Mouse (Mus musculus) mesoderm, embryonic 11.5 days (tissue): Measurements from ENCODE around the gene Gpr162.
"Not testable (repeated sequence)": the region's sequence is repeated elsewhere in the genome, so short reads cannot be mapped to it uniquely, and the experiment has no call there.

Experiments used
- DNase-seq: peaks from one replicate; pipeline ENCODE4 v3.0.0-alpha.2; 2012; ENCODE audit warnings: low read depth, low spot score

The Gpr162 gene

DNA sequence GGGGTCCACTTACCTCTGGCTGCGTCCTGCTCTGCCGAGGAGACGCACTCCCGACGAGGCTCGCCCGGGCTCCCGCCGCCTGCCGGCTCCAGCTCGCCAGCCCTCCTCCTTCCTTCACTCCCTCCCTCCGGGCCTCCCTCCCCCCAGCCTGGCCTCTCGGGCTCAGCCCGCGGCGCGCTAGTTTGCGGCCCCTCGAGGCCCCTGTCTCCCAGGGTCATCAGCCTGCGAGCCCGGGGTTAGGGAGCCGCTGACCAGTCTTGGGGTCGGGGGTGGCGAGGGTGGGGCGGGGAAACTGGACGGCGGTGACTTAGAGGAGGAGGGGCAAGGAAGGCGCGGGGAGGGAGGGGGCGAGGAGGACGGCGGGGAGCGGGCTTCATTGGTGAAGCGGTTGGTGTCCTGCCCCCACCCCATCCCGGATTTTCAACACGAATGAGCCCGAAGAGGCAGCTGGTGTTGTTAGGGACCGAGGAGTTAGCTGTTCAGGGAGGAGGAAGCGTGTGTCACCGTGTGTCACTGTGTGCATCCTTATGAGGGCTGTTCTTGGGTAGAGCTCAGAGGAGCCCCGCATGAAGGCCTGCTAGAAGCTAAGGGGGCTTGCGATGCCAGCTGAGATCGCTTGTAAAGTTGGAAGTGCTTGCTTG is at the start of gene Gpr162:
TSS of gene Gpr162 (minus strand) at position 326 of the 641 bp plus-strand sequence.
- peak; percentile 70 for DNase-seq

DNA sequence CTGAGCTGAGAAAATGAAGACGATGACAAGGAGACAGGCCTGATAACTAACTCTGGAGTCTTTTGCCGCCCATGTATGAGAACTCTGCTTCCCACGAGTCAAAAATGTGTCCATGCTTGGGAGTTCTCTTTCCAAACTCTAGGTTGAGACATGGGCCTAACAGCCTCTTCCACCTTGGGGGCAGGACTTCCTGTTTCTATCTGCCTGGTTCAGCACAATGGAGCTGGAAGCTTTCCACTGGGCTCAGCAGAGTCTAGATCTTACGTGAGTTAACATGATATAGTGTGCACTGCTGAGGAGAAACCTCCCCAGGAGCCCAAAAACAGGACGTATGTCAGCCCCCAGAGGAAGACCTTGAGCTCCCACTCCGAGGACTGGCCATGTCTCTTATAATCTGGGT is 49.4 kb upstream of the Gpr162 start:
- no peak for DNase-seq

DNA sequence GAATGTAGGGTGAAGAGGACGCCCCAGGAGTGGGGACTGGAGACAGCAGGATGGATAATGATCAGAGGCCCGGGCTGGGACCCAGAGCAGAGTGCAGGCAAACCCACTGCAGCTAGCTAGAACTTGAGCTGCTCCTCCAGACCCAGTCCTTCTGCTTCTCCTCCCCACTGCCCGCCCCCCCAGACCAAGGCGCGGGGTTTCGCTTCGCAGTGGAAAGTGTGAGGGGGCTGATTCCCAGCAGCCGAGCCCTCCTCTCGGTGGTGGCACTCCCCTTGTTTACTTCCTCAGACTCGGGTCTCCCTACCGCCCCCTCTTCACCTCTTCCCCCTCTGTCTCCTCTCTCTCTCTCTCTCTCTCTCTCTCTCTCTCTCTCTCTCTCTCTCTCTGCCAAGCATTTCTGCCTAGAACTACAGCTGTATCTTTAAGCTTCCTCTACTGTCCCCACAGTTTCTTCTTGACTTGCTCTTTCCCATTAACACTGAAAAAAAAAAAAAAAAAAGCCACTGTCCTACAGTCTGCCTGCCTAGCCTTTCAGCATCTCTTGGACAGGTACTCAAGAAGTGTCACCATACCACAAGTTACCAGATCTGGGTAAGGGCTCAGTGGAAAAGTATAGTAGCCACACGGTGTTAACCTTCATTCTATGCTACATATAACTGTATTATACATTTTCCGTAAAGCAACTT is 47.9 kb upstream of the Gpr162 start, which contains the start of gene Lag3:
TSS of gene Lag3 (minus strand) at position 173 of the 686 bp plus-strand sequence.
- DNase-seq = no peak

DNA sequence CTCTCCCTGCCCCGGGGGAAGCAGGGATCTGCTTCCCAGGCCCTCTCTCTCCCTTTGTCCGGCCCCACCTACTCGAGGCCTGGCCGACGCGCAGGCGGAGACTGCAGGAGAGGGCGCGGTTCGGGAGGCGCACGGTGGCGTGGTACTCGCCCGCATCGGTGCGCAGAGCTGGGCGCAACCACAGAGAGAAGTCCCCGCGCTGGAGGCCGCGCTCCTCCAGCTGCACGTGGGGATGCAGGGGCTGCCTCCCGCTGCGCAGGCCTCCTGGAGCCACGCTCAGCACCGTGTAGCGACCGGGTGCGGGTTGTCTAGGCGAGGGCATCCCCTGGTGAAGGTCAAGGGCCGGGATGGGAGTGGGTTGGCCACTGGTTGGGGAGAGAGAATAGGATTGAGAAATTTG is 46.2 kb upstream of the Gpr162 start:
- DNase-seq = no peak

DNA sequence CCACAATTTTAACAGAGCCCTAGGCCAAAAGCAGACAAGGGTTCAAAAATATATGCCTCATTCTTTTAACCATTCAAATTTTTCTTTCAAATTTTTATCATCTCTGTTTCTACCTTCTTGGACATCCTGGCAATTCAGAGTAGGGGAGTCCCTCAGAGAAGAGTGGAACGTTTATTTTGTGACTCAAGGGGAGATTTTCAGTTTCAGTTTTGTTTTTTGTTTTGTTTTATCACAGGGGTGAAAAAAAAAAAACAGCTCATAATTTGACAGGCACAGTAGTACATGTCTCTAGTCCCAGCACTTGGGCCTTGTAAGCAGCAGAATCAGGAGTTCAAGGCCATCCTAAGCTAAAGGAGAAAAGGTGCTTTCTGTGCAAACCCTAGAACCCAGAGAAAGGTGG is 44.0 kb upstream of the Gpr162 start:
- DNase-seq = no peak

DNA sequence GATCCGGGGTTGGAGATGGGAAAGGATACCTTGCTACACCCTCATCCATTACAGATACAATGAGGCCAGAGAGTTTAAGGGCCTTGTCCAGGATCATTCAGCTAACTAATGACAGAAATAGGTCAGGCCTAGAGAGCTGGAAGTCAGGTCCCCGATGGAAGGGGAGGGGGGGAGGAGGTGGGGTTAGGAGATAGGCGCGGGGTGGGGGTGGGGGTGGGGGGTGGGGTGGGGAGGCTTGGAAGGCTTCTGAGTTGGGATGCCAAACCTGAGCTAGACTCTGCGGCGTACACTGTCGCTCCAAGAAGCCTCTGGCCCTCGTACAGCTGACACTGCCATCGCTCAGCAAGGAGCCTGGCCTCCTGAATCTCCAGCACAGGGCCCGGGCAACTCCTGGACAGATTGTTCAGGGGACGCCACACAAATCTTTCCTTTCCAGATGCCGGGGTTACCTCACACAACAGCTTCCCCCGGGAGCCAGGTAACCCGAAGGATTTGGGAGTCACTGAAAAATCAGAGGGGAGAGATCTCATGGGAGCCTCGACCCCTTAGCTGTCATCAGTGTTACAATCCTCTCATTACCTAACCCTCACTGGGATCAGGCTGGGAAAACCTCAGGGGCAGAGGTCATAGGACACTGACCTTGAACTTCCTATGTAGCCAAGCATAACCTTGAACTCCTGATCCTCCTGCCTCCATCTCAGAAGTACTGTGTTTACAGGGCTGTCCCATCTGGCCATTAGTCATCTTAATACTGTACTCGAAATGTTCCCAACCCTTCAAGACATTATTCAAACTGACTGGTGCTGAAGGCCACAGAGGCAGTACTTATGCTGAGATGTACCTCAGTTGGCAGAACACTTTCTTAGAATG is 41.4 kb upstream of the Gpr162 start:
- DNase-seq = no peak

DNA sequence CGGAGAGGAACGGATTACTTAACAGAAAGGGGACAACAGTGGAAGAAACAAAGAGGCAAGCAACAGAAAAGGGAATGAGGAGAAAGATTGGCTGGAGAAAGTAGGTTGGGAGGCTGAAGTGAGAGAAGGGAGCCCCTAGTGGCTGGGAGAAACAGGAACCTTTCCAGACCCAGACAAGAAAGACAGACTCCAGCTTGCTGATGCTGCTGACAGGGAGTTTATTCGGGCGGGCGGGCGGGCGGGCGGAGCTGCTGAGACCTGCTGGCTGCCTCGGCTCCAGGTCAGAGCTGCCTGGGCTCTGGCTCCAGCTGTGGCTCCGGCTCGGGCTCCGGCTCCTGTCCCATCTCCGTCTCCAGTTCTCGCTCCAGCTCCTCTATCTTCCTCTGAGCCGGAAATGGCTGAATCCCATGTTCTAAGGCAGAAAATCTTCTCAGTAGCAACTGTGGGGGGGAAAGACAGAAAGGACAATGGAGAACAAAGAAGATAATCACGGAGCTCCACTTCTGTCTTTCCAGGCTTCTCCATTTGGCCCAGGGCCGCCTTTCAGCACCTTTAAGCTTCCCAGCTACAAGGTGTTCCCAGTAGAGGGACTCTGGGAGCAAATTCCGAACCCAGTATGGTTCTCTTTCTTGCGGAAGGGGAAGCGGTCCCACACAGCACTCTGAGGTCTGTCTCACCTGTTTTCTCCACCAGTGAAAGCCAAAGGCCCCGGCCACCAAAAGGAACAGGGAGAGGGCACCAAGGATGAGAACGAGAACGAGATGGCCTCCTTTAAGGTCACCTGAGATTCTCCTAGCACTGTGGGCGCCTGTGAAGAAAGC is 40.6 kb upstream of the Gpr162 start:
- peak; percentile 85 for DNase-seq

DNA sequence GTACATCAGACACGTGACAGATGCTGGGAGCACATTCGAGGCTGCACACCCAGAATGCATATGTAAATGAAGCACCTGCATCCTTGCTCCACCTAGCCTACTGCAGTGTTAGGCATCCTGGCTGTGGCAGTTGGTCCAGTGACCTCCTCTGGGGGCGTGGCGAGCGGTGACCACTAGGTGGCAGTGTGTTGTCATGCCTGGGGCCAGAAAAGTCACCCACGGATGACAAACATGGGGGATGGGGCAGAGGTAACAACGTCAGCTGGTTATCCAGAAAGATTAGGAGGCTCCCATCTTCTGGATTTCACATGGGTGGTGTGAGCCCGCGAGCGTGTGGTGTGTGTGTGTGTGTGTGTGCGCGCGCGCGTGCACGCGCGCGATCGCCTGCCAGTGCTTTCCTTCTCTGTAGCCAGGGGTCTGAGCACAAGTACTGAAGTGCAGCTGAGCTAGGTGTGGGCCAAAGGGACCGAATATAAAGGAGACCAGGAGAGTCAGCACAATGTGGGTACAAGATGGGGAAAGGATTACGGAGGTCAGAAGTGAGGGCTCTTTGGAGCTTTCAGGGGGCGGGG is 39.9 kb upstream of the Gpr162 start:
- peak; percentile 94 for DNase-seq

DNA sequence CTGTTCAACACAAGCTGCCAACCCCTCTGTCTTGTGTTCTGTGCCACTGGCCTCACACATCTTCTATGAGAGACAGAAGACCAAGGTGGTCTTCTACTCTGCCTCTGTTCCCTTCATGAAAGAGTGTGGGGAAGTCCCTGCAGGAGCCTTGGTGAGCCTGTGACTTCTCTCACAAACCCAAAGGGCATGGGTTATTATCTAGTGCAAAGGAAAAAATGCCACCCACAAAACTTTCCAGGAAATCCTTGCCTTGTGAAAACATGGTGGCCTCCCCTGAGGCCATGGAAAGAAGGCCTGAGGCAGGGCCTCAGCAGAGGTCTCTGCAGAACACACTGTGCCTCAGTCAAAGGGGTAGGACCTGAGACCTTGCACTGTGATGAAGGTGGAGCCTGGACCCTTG is 38.1 kb upstream of the Gpr162 start:
- no peak for DNase-seq

DNA sequence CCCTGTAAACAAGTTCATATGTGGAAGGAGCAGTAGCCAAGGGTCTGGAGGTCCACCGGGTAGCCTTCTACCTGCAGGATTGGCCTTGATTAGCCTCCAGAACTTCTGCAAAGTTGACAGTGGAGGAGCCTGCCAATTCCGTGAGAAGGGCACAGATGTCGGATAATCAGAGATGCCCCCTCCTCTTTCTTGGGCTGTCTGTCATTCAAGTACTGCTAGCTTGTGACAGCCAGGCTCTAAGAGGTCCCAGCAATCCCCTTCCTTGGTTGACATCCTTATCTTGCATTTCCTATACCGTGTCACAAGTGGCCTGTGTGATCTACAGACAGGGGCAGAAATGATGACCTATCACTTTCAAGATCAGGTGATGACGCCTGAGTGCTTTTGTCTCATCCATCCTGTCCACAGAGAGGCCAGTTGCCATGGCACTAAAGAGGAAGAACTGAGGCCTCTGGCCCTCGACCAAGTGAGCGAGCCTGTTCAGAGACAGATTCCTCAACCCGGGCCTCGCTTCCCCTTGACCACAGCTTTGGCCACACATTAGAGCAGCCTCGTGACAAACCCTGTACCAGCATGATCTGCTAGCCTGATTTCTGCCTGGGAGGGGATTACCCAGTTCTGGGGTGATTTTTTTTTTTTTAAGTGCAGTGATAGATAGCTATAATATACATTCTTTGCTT is 37.2 kb upstream of the Gpr162 start:
- DNase-seq = no peak

DNA sequence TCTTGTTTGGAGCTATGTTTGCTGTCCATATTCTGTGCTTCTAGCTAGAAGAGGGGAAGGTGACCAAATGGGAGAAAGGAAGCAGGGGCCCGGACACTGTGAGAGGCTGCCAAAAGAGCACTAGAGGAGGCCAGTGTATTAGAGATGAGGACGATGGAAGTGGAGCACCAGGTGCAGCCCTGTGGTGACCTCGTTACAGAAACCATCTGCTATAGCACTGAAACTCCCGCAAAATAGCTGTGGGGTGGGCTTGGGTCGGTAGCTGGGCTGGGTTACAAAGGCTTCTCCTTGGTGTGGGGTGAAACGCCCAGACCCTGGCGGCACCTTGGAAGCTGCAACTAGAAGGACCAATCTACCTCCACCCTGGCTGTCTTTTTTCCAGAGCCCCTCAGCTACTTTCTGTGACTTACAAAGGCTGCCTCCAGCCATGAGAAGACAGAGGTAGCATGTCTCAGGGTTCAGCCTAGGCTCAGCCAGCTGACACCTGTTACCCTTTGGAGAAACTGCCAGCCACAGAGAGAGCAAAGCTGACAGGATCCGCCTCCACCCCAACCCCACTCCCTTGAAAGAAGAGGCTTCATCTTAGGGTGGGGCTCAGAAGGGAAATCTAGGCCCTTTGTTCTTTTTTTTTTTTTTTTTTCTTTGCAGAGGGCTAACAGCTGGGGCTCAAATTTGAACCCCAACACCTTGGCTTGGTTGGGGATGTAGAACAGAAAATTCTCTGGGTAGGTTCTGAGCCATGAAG is 36.4 kb upstream of the Gpr162 start:
- no peak for DNase-seq

DNA sequence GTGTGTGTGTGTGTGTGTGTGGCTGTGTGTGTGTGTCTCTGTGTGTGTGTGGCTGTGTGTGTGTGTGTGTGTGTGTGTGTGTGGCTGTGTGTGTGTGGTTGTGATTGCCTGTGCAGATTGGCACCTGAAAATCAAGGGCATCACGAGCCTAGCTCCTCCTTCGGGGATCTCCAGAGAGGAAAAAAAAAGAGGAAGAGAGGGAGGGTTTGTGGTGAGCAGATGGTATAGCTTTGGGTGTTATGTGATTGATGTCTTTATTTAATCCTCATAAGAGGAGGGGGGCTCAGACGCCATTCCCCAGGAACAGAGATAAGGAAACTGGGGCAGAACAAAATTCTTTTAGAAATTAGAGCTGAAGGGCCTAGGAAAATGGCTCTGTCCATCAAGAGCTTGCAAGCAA is 34.6 kb upstream of the Gpr162 start:
- no peak for DNase-seq

DNA sequence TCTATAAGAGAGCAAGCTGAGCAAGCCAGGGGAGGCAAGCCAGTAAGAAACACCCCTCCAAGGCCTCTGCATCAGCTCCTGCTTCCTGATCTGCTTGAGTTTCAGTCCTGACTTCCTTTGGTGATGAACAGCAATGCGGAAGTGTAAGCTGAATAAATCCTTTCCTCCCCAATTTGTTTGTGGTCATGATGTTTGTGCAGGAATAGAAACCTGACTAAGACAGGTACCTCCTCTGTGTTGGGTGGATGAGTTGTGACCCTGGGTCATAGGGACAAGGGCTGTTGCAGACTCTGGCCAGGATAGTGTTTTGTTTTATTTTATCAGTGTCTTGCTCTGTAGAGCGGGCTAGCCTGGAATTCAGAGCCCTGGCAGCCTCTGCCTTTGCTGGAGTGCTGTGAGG is 30.3 kb upstream of the Gpr162 start:
- DNase-seq = not testable (repeated sequence)

DNA sequence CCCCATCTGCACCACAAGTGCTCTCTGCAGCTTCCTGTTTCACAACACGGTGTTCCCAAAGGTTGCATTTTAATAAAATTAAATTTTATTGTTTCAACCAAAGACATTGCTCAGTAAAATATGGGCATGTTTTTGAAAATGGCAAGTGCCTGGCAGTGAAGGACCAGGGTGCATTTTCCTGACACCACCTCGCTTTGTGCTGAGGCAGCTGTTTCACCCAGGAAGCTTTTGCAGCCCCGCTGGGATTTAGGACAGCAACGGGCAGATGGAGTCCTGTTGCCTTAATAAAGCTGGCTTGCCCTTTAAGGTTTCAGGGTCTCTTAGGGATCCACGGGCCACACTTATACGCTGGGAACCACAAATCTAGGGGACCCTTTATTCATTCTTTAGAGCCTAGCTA is 27.2 kb upstream of the Gpr162 start:
- DNase-seq = no peak

DNA sequence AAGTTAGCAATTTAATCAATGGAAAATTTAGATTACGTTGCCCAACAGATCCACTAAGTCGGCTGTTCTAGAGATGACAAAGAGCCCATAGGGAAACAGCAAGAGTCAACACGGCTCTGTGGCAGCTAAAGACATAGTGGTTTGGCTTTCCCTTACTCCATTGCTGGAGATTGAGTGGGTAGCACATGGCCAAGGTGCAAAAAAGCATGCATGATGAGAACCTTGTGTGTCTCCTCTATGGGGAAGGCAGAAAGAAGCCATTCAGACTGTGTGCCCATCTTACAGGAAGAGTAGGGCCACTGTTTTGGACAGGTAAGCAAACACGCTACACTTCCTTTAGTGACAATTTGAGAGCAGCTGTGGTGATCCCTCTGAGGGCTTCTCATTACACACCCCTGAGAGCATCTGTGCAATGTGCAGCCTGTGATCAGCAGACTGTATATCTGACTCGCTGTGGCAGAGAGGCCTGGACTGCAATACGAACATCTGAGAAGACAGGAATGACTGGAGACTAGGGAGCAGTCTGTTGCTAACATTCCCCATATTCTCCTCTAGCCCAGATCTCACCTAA is 24.9 kb upstream of the Gpr162 start:
- no peak for DNase-seq

DNA sequence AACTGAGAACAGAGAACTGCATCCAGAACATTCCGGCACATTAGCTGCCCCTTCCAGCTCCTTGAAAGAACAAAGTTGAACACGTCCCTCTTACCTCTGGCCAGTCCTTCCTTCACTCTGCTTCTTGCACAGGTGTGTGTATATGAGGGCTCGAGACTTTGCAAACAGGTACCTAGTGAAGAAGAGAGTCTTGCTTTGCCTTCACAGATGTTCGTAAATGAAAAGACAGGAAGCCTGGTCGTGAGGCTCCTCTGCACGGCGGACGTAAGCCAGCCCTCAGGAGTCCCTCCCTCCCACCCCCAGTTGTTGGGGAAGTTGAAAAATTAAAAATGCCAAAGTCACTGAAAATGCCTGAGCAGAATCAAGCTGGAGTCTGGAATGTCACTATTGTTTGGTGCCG is 24.2 kb upstream of the Gpr162 start, which contains the start of gene Cd4:
TSS of gene Cd4 (minus strand) at position 236 of the 400 bp plus-strand sequence.
- DNase-seq = no peak

DNA sequence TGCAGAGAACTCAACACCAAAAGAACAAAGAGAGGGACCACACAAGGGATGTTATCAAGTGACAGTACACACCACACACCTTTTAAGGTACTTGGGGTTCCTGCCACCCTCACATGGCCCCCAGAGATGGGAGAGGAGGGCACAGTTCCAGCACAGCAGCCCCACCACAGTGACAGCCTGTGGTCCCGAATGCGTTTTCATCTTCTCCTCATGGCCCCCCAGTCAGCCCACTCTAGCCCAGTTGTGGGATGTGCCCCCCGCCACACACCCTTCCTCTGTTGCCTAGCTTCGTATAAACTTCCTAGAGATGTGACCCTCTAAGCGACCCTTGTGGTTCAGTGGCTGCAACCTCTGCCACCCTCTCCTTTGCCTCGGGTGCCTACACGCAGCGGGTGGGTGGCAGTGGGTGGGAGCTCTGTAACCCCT is 22.2 kb upstream of the Gpr162 start:
- no peak for DNase-seq

DNA sequence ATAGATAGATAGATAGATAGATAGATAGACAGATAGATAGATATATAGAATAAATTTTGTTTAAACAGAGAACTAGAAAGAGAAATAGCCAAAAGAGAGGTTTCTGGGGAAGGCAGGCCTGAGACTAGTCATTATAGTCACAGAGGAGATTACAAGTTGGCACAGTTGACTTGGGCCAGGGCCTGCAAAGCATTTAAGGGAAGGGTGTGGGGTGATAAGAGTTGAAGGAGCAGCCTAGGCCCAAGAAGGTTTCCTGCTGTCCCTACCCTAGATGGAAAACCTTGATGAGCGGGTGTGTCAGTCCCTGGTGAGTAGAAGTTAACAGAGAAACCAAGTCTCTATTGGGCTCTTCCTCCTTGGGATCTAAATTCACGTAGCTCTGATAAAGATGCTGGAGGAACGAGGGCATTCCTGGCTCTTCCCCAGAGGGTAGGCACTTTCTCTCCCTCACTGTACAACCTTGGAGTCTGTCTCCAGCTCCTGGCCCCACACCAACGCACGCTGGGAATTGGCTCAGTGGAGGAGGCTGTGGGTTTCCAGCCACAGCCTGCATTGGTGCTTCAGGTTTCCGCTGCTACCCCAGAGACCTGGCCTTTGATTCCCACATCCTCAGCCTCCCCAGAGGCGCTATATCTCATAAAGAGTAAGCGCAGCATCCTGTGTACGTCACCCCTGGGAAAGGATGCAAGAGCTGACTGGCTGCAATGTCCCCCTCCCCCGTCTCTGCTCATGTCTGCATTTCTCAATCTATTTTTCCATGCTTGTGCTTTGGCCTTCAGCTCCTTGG is 21.1 kb upstream of the Gpr162 start:
- DNase-seq = no peak

DNA sequence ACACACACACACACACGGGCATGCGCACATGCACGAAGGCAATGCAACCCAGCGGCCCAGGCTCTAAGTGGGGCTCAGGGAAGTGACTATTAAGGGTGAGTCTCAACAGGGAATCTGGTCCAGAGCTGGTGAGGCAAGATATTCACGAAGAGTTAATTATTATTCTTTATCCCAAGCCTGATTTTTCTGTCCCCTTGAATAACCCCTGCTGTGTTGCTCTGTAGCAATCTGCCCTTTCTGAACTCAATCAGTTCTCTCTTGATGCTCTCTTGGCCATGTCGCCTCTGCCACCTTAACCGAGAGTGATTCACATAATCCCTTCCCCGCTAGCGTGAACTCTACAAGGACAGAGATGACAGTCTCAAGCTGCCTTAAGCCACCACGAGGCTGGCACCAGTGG is 19.6 kb upstream of the Gpr162 start:
- DNase-seq = no peak
